Mouse (Mus musculus) embryonic facial prominence, embryonic 13.5 days (tissue): ENCODE data around the gene Kif17. TPM values are rescaled to one million over a fixed set of nuclear protein-coding genes. Genes with fewer than 3 reads are reported as not detected.

Experiments used
- ATAC-seq: fragments of 200-750 bp; cut with Nextera tagmentation; 2 replicates; pipeline ENCODE4 v1.8.0; 2017; ENCODE audit warnings: low read depth; ENCODE audit not compliant: insufficient number of reproducible peaks, insufficient read depth, low FRiP score, low TSS enrichment
- H3K27ac ChIP-seq: fragments of 300-500 bp; sonication (generic); 2 replicates; pipeline ENCODE4 v1.5.1; 2015; ENCODE audit warnings: moderate library complexity, mild to moderate bottlenecking, inconsistent platforms
- H3K27me3 ChIP-seq: fragments of 300-500 bp; sonication (generic); 2 replicates; pipeline ENCODE4 v1.6.1; 2015; ENCODE audit warnings: mild to moderate bottlenecking, inconsistent platforms
- H3K36me3 ChIP-seq: fragments of 300-500 bp; sonication (generic); 2 replicates; pipeline ENCODE4 v1.6.1; 2015; ENCODE audit warnings: mild to moderate bottlenecking, inconsistent platforms
- H3K4me1 ChIP-seq: fragments of 300-500 bp; sonication (generic); 2 replicates; pipeline ENCODE4 v1.6.1; 2015; ENCODE audit warnings: inconsistent platforms
- H3K4me2 ChIP-seq: fragments of 300-500 bp; sonication (generic); 2 replicates; pipeline ENCODE4 v1.6.1; 2015; ENCODE audit warnings: moderate library complexity, mild to moderate bottlenecking, inconsistent platforms
- H3K4me3 ChIP-seq: fragments of 300-500 bp; sonication (generic); 2 replicates; pipeline ENCODE4 v1.5.1; 2015; ENCODE audit warnings: mild to moderate bottlenecking, inconsistent platforms
- H3K9ac ChIP-seq: fragments of 300-500 bp; sonication (generic); 2 replicates; pipeline ENCODE4 v1.6.1; 2015; ENCODE audit warnings: mild to moderate bottlenecking, inconsistent platforms
- H3K9me3 ChIP-seq: fragments of 300-500 bp; sonication (generic); 2 replicates; pipeline ENCODE4 v1.6.1; 2016; ENCODE audit warnings: inconsistent platforms
- WGBS: fragments of 180-500 bp; shearing (Covaris S2); methylation state at CpG from one replicate; pipeline ENCODE4 v1.1.7; 2015; ENCODE audit warnings: mixed read lengths; 5-methylcytosine and 5-hydroxymethylcytosine counted together
- polyA plus RNA-seq: library from polyadenylated mRNA; unstranded; fragments of >200 nt; fragmentation: Nextera tagmentation; extraction: Ambion mirVana; gene quantifications from 2 replicates; pipeline ENCODE4 v1.2.1, GENCODE M21; 2015

Gene Kif17
- polyA plus RNA-seq, 1 experiment from 2014 or later, result 1.4 TPM

- Histone ChIP-seq H3K9ac (no peak overlapping the region), H3K4me1 (peaks cover 23% of the 10 kb centered on the region), H3K27me3 (no peaks in the 10 kb centered on the region), H3K36me3 (no peaks in the 10 kb centered on the region), H3K27ac (no peak overlapping the region), H3K4me3 (no peak overlapping the region), H3K4me2 (no peak overlapping the region), H3K9me3 (no peaks in the 10 kb centered on the region)
- 84% methylated on average over 10 of the region's 10 CpGs for WGBS
- ATAC-seq, result no peak
Measured at GRCm38 (mm10) chr4:138301271-138301780, 51.1 kb downstream of the Kif17 start.

GRCm38 (mm10) chr4:138303011-138303410, 52.8 kb downstream of the Kif17 start:
- no peaks in the 10 kb centered on the region for H3K27me3 ChIP-seq
- H3K27ac ChIP-seq, result no peak overlapping the region
- H3K36me3 ChIP-seq, result peaks cover 15% of the 10 kb centered on the region
- H3K9ac ChIP-seq, result peak overlapping the region; percentile 80; the same call in 1 of the 2 replicates
- 0 out of 2 replicates have a peak overlapping the region, but pooled peaks have one; percentile 92 for H3K4me2 ChIP-seq
- WGBS, result 92% methylated on average over 3 of the region's 3 CpGs
- no peak overlapping the region for H3K4me3 ChIP-seq
- H3K4me1 ChIP-seq, result peaks cover 27% of the 10 kb centered on the region
- no peak for ATAC-seq
- H3K9me3 ChIP-seq, result no peaks in the 10 kb centered on the region

- peak overlapping the region; percentile 98 for H3K4me3 ChIP-seq
- H3K4me1 ChIP-seq, result peaks cover 27% of the 10 kb centered on the region
- peak overlapping the region; percentile 45 for H3K27ac ChIP-seq
- peaks cover 21% of the 10 kb centered on the region for H3K36me3 ChIP-seq
- H3K27me3 ChIP-seq, result no peaks in the 10 kb centered on the region
- H3K4me2 ChIP-seq, result peak overlapping the region; percentile 92
- H3K9ac ChIP-seq, result peak overlapping the region; percentile 80
- 16% methylated on average over 18 of the region's 18 CpGs for WGBS
- no peaks in the 10 kb centered on the region for H3K9me3 ChIP-seq
- no peak for ATAC-seq
Measured at GRCm38 (mm10) chr4:138303742-138304141, 53.5 kb downstream of the Kif17 start.

GRCm38 (mm10) chr4:138304340-138305104, 54.3 kb downstream of the Kif17 start, which contains the start of gene Ddost:
Gene Ddost (plus strand): TSS chr4:138304730.
- H3K27me3 ChIP-seq, result no peaks in the 10 kb centered on the region
- peak within 1 kb of the TSS; percentile 96 for H3K9ac ChIP-seq
- peak within 1 kb of the TSS; percentile 98 for H3K4me3 ChIP-seq
- peaks cover 27% of the 10 kb centered on the region for H3K4me1 ChIP-seq
- peak within 1 kb of the TSS; percentile 92 for H3K4me2 ChIP-seq
- no peaks in the 10 kb centered on the region for H3K9me3 ChIP-seq
- peak; percentile 99 for ATAC-seq
- H3K36me3 ChIP-seq, result peaks cover 29% of the 10 kb centered on the region
- WGBS, result under 1% methylated on average over 64 of the region's 64 CpGs
- peak within 1 kb of the TSS; percentile 48 for H3K27ac ChIP-seq

- H3K27me3 ChIP-seq, result no peaks in the 10 kb centered on the region
- no peak overlapping the region for H3K4me2 ChIP-seq
- H3K9ac ChIP-seq, result no peak overlapping the region
- no peak for ATAC-seq
- peaks cover 27% of the 10 kb centered on the region for H3K4me1 ChIP-seq
- H3K9me3 ChIP-seq, result no peaks in the 10 kb centered on the region
- H3K36me3 ChIP-seq, result peaks cover 52% of the 10 kb centered on the region
- no peak overlapping the region for H3K27ac ChIP-seq
- H3K4me3 ChIP-seq, result no peak overlapping the region
- WGBS, result 85% methylated on average over 3 of the region's 3 CpGs
Measured at GRCm38 (mm10) chr4:138307025-138307424, 56.8 kb downstream of the Kif17 start.

GRCm38 (mm10) chr4:138307739-138308138, 57.5 kb downstream of the Kif17 start:
- no peak overlapping the region for H3K27ac ChIP-seq
- peaks cover 27% of the 10 kb centered on the region for H3K4me1 ChIP-seq
- WGBS, result 95% methylated on average over 12 of the region's 12 CpGs
- H3K4me2 ChIP-seq, result no peak overlapping the region
- no peak overlapping the region for H3K4me3 ChIP-seq
- no peaks in the 10 kb centered on the region for H3K9me3 ChIP-seq
- H3K36me3 ChIP-seq, result peaks cover 59% of the 10 kb centered on the region
- no peak overlapping the region for H3K9ac ChIP-seq
- no peaks in the 10 kb centered on the region for H3K27me3 ChIP-seq
- ATAC-seq, result no peak

- 95% methylated on average over 19 of the region's 19 CpGs for WGBS
- no peak overlapping the region for H3K9ac ChIP-seq
- no peak overlapping the region for H3K4me2 ChIP-seq
- ATAC-seq, result no peak
- peaks cover 85% of the 10 kb centered on the region for H3K36me3 ChIP-seq
- no peak overlapping the region for H3K27ac ChIP-seq
- no peaks in the 10 kb centered on the region for H3K9me3 ChIP-seq
- H3K4me3 ChIP-seq, result no peak overlapping the region
- no peaks in the 10 kb centered on the region for H3K27me3 ChIP-seq
- H3K4me1 ChIP-seq, result peaks cover 12% of the 10 kb centered on the region
Measured at GRCm38 (mm10) chr4:138310311-138310910, 60.2 kb downstream of the Kif17 start.

GRCm38 (mm10) chr4:138311595-138311994, 61.4 kb downstream of the Kif17 start:
- Histone ChIP-seq H3K27me3 (no peaks in the 10 kb centered on the region), H3K36me3 (peaks cover 95% of the 10 kb centered on the region), H3K9ac (no peak overlapping the region), H3K9me3 (no peaks in the 10 kb centered on the region), H3K4me3 (no peak overlapping the region), H3K4me2 (no peak overlapping the region), H3K4me1 (peaks cover 1% of the 10 kb centered on the region; the same call in 1 of the 2 replicates), H3K27ac (no peak overlapping the region)
- no peak for ATAC-seq
- WGBS, result 63% methylated on average over 8 of the region's 8 CpGs

- H3K4me3 ChIP-seq, result no peak overlapping the region
- no peaks in the 10 kb centered on the region for H3K9me3 ChIP-seq
- no peaks in the 10 kb centered on the region; the same call in 1 of the 2 replicates for H3K4me1 ChIP-seq
- peaks cover 95% of the 10 kb centered on the region for H3K36me3 ChIP-seq
- no peak overlapping the region for H3K27ac ChIP-seq
- H3K27me3 ChIP-seq, result no peaks in the 10 kb centered on the region
- no peak for ATAC-seq
- WGBS, result 89% methylated on average over 3 of the region's 3 CpGs
- H3K4me2 ChIP-seq, result no peak overlapping the region
- H3K9ac ChIP-seq, result no peak overlapping the region
Measured at GRCm38 (mm10) chr4:138312105-138312504, 61.9 kb downstream of the Kif17 start.

GRCm38 (mm10) chr4:138313021-138313420, 62.8 kb downstream of the Kif17 start:
- Histone ChIP-seq H3K4me2 (no peak overlapping the region), H3K4me3 (no peak overlapping the region), H3K4me1 (no peaks in the 10 kb centered on the region), H3K9me3 (no peaks in the 10 kb centered on the region), H3K27ac (no peak overlapping the region), H3K36me3 (peaks cover 95% of the 10 kb centered on the region), H3K27me3 (no peaks in the 10 kb centered on the region), H3K9ac (no peak overlapping the region)
- WGBS, result 88% methylated on average over 11 of the region's 11 CpGs
- no peak for ATAC-seq

- 90% methylated on average over 4 of the region's 4 CpGs for WGBS
- no peak overlapping the region for H3K4me3 ChIP-seq
- H3K36me3 ChIP-seq, result peaks cover 93% of the 10 kb centered on the region
- no peak for ATAC-seq
- H3K4me2 ChIP-seq, result no peak overlapping the region
- no peaks in the 10 kb centered on the region for H3K27me3 ChIP-seq
- no peaks in the 10 kb centered on the region for H3K4me1 ChIP-seq
- H3K9ac ChIP-seq, result no peak overlapping the region
- H3K9me3 ChIP-seq, result no peaks in the 10 kb centered on the region
- no peak overlapping the region for H3K27ac ChIP-seq
Measured at GRCm38 (mm10) chr4:138313795-138314194, 63.6 kb downstream of the Kif17 start.

GRCm38 (mm10) chr4:138315781-138316180, 65.5 kb downstream of the Kif17 start:
- Histone ChIP-seq H3K4me2 (no peak overlapping the region), H3K4me1 (no peaks in the 10 kb centered on the region), H3K9ac (no peak overlapping the region), H3K27ac (no peak overlapping the region), H3K36me3 (peaks cover 87% of the 10 kb centered on the region), H3K27me3 (no peaks in the 10 kb centered on the region), H3K9me3 (no peaks in the 10 kb centered on the region), H3K4me3 (no peak overlapping the region)
- 63% methylated on average over 9 of the region's 9 CpGs for whole genome bisulfite sequencing
- ATAC-seq, result no peak
